Mouse (Mus musculus) spleen, postnatal 4 days (tissue): Measurements from ENCODE around the gene Gsta4.
"Not testable (repeated sequence)": the region's sequence is repeated elsewhere in the genome, so short reads cannot be mapped to it uniquely, and the experiment has no call there.

Experiments used
- DNase-seq, 2 experiments: peaks; one replicate each; pipeline ENCODE4 v3.0.0; 2022; ENCODE audit warnings: low spot score in 2 of 2

Gsta4 gene

GRCm38 (mm10) chr9:78182474-78182873, at the start of gene Gsta4:
TSS of gene Gsta4 (plus strand) at chr9:78182774.
- not testable (repeated sequence) for DNase-seq

- no peak for DNase-seq
These were observed 46.9 kb upstream of the Gsta4 start for GRCm38 (mm10) chr9:78135658-78136057.

DNA sequence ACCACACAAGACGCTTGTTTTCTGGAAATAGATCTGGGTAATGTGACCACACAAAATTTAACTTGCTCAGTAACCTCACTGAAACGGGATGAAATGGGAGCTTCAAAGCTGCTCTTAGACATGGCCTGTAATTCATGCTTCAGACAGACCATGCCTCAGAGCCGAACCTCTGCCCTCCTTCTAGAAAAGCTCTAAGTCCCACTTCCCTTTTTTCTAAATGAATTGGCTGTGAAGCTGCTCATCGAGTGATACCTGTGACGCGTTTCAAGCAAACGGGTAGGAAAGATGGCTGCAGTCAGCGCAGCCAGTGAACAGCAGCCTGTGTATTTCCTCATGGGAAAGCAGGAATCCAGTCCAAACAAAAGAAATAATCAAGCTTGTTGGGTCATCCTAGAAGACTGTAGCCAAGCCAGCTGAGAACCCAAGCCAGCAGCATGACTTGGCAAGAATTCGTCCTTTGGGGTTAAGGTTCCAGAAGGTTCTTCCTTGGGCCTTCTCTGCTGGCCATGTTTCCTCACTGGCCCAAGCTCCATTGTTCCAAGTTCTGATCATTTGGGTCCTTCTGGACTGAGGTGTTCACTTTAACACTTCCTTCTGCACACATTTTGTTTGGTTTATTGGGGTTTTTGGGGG, 44.4 kb upstream of the Gsta4 start:
- no peak for DNase-seq

- no peak for DNase-seq
These were observed 43.1 kb upstream of the Gsta4 start for GRCm38 (mm10) chr9:78139463-78139862.

DNA sequence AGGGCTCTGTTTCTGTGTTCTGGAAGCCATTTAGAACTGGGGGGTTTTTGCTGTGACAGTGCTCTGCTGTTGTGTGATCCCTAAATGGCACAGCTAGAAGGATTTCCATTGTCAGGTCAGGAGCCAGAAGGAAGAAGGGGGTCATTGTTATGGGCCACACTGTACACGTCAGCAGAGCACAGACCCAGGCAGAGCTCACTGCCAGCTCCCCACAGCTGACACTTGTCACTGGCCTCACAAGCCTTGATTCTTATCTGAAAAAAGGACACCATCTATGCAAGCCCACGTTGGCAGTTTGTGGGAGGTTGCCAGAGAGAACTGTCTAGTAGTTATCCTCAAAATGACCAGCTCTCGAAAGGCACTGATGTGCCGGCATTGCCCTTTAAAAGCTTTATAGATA, 36.5 kb upstream of the Gsta4 start:
- DNase-seq, result no peak

DNA sequence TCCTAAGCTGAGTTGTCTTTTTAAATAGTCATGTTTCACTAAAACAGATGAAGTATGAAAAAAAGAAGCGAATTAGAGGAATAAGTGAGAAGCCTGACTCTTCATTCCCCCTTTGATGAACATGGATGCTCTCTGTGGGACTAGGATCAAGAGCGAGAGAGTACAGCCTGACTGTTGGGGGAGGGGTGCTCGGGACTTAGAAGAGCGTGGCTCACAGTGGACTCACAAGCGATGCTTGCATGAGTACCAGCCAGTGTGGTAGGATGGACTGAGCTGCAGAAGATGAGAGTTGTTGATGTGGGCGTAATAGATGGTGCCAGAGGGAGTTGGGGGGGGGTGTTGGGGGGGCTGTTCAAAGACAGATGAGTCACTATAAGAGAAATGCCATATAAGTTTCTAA, 35.9 kb upstream of the Gsta4 start:
- no peak for DNase-seq

- no peak for DNase-seq
These were observed 34.4 kb upstream of the Gsta4 start for GRCm38 (mm10) chr9:78148149-78148548.

GRCm38 (mm10) chr9:78149770-78150169, 32.8 kb upstream of the Gsta4 start:
- not testable (repeated sequence) for DNase-seq

GRCm38 (mm10) chr9:78154211-78154977, 28.2 kb upstream of the Gsta4 start:
- DNase-seq, result no peak

- DNase-seq, result no peak
These were observed 25.4 kb upstream of the Gsta4 start for GRCm38 (mm10) chr9:78157221-78157620.

DNA sequence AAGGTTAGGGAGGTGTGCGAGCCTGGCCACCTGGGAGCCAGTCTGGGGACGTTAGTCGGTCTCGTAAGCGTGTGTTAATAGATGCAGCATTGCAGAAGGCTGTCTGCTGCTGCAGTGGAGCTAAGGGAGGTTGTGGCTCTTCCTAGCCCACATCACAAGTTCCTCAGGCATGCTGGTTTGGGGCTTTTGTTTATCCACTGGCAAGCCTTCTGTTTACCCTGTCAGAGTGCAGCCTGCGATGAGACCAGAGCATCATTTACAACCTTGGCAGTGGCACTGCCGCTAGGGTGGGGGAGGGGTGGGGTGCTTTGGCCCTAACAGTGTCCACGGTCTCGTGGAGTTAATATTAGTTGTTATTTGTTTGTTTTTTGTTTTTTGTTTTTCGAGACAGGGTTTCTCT, 19.3 kb upstream of the Gsta4 start:
- DNase-seq, result no peak

- no peak for DNase-seq
These were observed 17.8 kb upstream of the Gsta4 start for GRCm38 (mm10) chr9:78164741-78165140.

DNA sequence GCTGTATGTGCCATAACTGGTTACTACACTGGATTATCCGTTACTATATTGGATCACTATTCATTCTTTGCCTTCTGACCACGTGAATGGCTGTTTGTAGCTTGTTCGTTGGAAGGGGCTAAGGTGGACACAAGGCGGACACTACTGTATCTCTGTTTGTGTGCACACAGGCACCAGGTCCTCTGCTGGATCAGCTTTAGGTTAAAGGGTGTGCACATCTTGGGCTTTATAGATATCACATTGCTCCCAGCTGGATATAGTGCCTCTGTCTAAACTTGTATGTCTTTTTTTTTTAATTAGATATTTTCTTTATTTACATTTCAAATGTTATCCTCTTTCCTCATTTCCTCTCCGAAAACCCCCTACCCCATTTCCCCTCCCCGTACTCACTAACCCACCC, 17.1 kb upstream of the Gsta4 start:
- DNase-seq, result no peak

GRCm38 (mm10) chr9:78166694-78167452, 15.7 kb upstream of the Gsta4 start:
- no peak for DNase-seq

- no peak for DNase-seq
These were observed 15.1 kb upstream of the Gsta4 start for GRCm38 (mm10) chr9:78167453-78167969.

- no peak for DNase-seq
These were observed 13.7 kb upstream of the Gsta4 start for GRCm38 (mm10) chr9:78168864-78169263.

GRCm38 (mm10) chr9:78174016-78174415, 8.6 kb upstream of the Gsta4 start:
- no peak for DNase-seq

GRCm38 (mm10) chr9:78174925-78175276, 7.7 kb upstream of the Gsta4 start:
- DNase-seq, result not testable (repeated sequence)

DNA sequence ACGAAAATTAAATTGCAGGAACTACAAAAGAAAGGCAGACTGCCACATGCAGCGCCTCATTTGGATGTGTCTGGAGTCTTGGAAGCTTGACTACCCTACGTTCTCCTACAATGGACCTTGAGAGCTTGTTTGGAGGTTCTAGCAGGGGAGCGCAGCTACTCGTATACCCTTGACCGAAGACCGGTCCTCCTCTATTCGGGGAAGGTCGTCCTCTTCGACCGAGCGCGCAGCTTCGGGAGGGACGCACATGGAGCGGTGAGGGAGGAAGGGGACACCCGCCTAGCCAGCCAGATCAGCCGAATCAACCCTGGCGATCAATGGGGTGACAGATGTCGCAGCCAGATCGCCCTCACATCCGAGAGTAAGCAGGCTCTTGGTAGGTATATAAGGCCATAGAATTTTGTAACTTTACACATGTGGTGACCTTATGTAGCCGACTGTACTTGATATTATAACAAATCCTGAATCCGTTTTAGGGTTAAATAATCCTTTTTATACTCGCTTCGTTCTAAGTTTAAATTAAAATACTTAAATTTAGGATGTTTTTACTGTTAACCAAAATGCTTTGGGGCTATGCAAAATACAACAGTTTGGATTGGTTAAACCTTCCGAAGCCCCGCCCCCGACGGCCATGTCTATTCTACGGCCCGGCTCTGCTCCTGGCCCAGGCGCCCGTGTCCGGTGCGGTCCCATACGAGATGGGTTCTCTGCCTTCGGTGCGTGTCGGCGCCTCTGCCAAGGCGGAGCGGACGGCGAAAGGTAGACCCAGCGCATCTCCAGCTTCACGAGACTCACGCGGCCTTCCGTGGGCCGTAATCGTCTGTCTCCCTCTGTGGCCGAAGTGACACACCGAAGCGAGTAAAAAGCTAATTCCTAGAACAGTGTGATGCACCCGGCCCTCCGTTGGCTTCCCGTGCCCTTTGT, 7.0 kb upstream of the Gsta4 start:
- DNase-seq, result peak; percentile 97 to 99

- DNase-seq, result peak; percentile 60 to 76
These were observed 6.3 kb upstream of the Gsta4 start for GRCm38 (mm10) chr9:78176201-78176727.

DNA sequence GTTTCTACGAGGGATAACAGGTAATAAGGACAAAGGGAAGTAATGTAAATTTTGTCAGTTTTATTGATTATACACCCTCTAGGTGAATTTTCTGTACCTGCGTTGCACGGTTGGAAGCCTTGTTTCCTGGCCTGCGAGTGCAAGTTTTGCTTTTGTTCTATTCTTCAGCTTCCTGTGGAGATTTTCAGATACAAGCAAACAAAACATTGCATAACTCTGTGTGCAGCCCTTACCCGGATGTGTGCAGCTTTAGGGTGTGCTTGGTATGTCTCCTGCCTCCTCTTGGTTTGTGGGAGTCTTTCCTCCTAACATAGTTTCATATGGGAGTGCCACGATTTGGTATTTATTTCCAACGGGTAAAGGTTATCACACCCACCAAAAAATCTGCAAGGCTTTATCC, 5.7 kb upstream of the Gsta4 start:
- DNase-seq, result no peak
